Mouse (Mus musculus): ENCODE data around the gene Best1. TPM values are rescaled to one million over a fixed set of nuclear protein-coding genes. Genes with fewer than 3 reads are reported as not detected.

The Best1 gene
- total RNA-seq (2022), result under 1 TPM in 3 of 4 experiments, not detected in 1; 0.39 to 0.46 (median 0.45) TPM

GRCm38 (mm10) chr19:10001206-10001969, at the start of gene Best1, which contains the start of gene Rab3il1:
Gene Best1, minus strand, starts transcription at chr19:10001633.
Gene Rab3il1, plus strand, starts transcription at chr19:10001669.
- DNase-seq (ENCODE audit: low spot score in 2 of 2), result no peak

- no peak for DNase-seq (ENCODE audit: low spot score in 2 of 2)
These were observed 49.0 kb upstream of the Best1 start for GRCm38 (mm10) chr19:10050438-10050837.

GRCm38 (mm10) chr19:10049533-10049932, 48.1 kb upstream of the Best1 start:
- DNase-seq (ENCODE audit: low spot score in 2 of 2), result no peak

DNA sequence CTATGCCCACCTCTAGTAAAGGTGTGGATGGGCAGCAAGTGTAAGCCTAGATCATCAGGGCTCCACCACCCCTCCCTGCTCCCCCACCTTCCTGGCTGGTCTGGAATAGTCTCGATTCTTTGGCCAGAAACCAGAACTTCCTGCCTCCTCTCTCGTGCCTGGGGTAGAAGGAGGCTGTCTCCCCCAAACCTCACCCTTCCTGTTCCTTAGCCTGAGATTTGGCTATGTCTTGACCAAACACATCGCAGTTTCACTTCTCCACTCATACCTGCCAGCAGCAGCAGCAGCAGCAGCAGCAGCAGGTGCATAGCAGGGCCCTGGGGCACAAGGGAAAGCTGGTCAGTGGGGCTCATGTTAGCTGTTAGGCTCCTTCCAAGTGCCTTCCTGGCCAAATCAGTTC, 45.5 kb upstream of the Best1 start:
- DNase-seq (ENCODE audit: low spot score in 2 of 2), result no peak

DNA sequence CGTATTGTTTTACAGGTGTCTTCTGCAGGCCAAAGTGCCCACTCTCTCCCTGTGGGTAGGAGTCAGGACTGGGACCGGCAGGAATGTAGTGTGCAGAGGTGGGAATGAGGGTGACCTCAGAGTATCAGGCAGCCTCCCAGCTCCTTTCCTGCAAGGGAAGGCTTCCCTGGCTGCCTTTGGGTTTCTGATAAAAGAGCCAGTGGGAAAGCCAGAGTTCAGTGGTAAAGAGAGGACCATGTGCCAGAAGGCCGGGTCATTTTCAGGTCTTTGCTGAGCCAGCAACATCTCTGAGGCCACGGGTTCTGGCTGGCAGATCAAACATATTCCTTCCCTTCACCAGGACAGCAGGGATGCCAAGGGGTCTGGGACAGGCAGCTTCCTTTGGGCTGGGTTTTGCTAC, 44.9 kb upstream of the Best1 start:
- DNase-seq (ENCODE audit: low spot score in 2 of 2), result no peak

- DNase-seq (ENCODE audit: low spot score in 2 of 2), result no peak
These were observed 44.3 kb upstream of the Best1 start for GRCm38 (mm10) chr19:10045707-10046106.

DNA sequence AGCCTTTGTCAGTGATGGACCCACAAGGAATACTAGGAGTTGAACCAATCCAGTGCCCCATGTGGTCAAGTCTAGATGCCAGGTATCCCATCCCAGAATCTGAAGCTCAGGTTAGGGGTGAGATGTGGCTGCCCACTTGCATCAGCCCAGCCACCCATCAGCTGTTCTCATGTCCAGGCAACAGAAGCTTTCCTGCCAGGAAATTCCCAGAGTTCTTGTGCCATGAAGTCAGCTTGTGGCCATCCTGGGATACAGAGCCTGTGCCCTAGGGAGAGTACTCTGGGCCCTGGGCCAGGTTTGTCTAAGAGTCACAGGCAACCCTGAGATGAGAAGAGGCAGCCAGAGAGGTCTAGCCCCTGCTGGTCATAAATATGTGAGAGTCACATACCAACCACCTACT, 42.2 kb upstream of the Best1 start:
- DNase-seq (ENCODE audit: low spot score in 2 of 2), result peak in 1 of 2 experiments; percentile 37

GRCm38 (mm10) chr19:10042816-10043215, 41.4 kb upstream of the Best1 start:
- no peak for DNase-seq (ENCODE audit: low spot score in 2 of 2)

GRCm38 (mm10) chr19:10042232-10042631, 40.8 kb upstream of the Best1 start:
- DNase-seq (ENCODE audit: low spot score in 2 of 2), result no peak

DNA sequence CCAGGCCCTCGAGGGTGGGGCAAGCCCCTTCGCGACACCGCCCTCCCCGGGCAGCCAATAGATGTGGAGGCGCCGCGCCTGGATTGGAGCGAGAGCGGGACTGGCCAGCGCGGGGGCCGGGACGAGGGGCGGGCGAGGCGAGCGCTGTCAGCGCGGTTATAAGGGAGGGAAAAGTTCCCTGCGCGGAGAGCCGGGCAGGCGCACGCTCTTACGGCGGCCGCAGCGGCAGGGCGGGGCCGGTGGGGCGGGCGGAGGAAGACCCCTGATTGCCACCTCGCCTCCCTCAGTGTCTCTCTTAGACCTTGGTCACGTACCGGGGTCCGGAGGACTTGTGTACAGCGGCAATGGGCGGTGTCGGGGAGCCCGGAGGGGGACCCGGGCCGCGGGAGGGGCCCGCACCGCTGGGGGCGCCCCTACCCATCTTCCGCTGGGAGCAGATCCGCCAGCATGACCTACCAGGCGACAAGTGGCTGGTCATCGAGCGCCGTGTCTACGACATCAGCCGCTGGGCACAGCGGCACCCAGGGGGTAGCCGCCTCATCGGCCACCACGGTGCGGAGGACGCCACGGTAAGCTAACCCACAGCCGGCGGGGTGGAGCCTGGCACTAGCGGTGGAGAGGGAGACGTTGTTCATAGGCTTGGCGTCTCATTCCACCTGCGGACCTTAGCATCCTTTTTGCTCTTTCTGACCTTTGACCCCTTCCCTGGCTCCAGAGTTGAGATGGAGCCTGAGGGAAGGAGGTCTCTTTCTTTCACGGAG, 40.1 kb upstream of the Best1 start, which contains the start of gene Fads3:
TSS of gene Fads3 (plus strand) at position 182 of the 761 bp plus-strand sequence.
- DNase-seq (ENCODE audit: low spot score in 2 of 2), result peak; percentile 55 to 70

DNA sequence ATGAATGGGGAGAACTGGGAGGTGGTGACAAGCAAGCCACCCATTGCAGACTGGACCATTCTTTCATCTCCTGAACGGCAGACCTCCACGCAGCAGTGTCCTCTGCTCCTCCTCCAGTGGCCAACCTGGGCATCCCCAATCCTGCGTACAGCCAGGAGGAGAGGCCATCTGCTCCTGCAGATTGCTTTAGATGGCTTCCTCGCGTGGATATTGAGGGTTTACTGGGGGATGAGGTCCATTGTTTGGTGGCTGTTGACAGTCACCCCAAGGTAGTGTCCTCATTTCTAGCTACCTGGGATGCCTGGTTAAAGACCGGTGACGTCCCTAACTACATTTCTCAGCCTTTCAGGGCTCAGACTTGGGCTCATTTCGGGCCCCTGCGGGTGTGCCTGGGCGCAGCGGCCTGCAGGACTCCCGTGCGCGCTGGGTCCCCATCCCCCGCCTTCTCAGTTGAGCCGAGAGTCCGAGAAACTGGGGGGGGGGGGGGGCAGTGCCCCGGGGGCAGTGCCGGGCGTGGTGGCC, 39.5 kb upstream of the Best1 start:
- DNase-seq (ENCODE audit: low spot score in 2 of 2), result no peak

DNA sequence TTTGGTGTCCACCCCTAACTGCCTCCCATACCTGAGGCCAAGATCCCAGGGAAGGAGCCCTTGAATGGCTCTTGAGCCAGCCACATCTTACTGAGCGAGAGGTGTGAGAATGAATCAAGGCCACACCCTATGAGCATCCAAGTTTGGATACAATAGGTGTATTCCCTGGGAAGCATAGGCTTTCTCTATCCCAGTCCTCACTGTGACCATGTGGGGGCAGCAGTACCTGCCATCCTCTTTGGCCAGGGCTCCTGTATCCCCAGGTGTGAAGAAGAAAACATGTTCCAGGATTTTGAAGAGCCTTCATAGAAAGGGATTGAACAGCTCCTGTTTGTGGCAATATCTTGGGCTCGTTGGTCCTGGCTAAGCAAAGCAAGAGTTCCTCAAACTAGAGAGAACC, 38.2 kb upstream of the Best1 start:
- no peak for DNase-seq (ENCODE audit: low spot score in 2 of 2)

DNA sequence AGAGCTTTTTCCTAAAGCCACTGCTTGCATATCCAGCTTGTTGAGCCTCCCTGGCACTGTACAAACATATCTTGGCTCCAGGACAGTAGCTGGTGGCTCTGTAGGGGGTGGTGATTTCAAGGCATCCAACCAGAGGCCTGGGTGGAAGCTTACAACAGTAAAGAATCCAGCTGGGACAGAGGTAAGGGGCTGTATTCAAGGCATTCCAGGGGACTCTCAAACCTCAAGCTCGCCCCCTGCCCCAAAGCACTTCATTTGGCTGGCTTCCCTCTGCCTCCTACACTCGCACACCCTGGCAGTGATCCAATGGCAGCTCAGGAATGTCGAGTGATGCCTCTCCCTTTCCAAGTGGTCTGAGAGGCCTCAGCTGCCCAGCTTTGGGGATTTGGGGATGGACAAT, 37.5 kb upstream of the Best1 start:
- no peak for DNase-seq (ENCODE audit: low spot score in 2 of 2)

- DNase-seq (ENCODE audit: low spot score in 2 of 2), result no peak
These were observed 36.9 kb upstream of the Best1 start for GRCm38 (mm10) chr19:10038364-10038763.

- DNase-seq (ENCODE audit: low spot score in 2 of 2), result no peak
These were observed 36.1 kb upstream of the Best1 start for GRCm38 (mm10) chr19:10037534-10037933.

DNA sequence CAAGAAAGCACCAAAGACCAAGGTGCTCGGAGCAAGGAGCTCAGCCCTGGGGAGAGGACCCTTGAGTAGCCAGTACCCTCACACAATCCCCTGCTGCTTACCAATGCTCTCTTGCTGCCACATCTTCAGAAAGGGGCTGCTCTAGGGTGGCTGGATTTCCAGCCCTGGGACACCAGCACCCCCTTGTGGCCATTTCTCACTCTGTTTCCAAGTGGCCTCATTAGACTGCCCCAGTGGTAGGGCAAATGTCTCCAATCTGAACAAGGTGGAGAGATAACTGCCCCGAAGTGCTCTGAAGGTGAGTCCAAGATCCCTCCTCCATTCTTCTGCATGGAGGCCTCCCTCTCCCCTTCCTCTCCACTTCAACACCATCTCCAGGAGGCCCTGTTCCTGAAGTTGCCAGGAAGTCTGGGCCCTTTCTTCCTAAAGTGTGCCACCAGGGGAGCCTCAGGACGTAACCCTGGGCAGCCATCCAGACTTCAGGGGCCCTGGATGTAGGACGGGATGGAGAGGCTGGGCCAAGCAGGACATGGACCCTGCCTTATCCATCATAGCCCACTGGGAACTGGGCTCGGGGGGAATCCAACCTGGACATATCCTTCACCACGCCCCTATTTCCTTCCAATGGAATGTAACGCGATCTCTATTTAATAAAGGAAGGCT, 33.5 kb upstream of the Best1 start:
- DNase-seq (ENCODE audit: low spot score in 2 of 2), result peak; percentile 59 to 71

DNA sequence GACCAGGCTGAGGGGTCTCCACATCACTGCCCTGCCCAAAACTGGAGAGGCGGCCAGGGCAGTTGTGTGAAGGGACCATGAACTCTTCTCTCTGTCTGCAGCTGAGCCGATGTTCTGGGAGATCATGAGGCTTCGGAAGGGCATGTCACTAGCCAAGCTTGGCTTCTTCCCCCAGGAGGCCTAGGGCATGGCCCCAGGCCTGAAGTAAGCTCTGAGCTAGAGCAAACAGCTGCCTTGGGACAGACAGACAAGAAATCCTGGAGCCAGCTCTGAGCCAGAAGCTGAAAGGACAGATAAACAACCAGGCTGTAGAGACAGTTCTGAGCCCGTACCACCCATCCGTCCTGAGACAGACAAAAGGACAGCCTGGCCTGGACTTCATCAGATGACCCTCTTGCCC, 32.9 kb upstream of the Best1 start:
- no peak for DNase-seq (ENCODE audit: low spot score in 2 of 2)

DNA sequence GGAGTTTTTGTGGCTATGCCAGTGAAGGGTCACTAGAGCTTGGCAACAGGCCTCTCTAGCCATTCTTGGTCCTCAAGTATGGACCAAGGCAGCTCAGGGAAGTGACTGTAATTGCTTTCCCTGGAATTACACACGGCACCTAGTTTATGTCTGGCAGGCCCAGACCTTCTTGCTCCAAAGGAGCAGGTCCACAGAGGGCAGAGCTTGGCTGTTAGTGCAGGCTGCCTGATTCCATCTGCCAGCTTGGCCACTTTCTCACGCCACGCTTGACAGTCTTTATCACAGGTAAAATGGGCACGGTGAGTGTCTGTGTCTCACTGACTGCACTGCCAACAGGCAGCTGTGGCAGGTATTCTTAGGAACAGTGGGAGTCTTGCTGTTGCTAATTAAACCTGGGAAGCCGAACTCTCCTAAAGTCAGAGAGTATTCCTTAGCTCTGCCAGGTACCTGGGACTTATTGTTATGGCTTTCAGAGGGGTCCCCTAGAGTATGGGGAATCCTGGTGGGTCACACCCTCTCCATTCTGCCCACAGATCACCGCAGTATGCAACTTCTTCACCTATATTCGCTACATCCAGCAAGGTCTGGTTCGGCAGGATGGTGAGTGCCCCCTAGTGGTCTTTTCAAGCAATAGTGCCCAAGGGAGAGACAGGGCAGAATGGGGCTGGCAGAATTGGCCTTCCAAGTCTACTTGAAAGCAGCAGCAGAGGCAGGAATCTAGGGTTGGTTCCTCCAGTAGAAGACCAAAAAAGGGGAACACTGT, 32.0 kb upstream of the Best1 start:
- peak in 1 of 2 experiments; percentile 51 for DNase-seq (ENCODE audit: low spot score in 2 of 2)

DNA sequence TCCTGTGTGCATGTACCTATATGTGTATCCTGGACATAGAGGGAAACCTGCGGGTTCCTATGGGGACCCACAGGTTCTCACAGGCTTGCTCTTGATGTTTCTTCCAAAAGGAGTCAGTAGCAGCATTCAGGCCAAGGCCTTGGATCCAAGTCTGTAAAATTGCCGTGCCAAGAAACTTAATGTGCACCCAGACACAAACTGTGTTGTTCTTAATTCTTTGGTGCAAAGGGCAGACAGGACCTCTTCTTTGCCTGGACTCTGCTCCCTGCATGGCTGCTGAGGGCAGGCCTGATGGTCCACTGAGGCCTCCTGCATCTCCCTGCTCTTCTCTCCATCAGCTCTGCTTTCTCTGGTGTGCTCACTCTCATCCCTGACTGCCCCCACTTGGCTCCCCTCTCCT, 28.3 kb upstream of the Best1 start:
- no peak for DNase-seq (ENCODE audit: low spot score in 2 of 2)

- peak in 1 of 2 experiments; percentile 31 for DNase-seq (ENCODE audit: low spot score in 2 of 2)
These were observed 23.9 kb upstream of the Best1 start for GRCm38 (mm10) chr19:10025169-10025875.

All from gastrocnemius, adult 8-10 months (tissue).